Mouse (Mus musculus) brain, embryonic 14.5 days (tissue): ENCODE data around the gene Pawr.

ENCODE experiments used
- CTCF ChIP-seq: fragments of 200-500 bp; IDR thresholded peaks from 2 replicates; pipeline ENCODE4 v1.5.1; 2012; ENCODE audit warnings: inconsistent platforms, mild to moderate bottlenecking, moderate library complexity, borderline replicate concordance; ENCODE audit not compliant: insufficient read depth, insufficient read length; ENCODE audit errors: extremely low read depth
- POLR2A ChIP-seq: fragments of 200-500 bp; IDR thresholded peaks from 2 replicates; pipeline ENCODE4 v1.6.1; 2012; ENCODE audit warnings: mild to moderate bottlenecking, inconsistent platforms, borderline replicate concordance; ENCODE audit not compliant: poor library complexity, insufficient read depth, insufficient read length, severe bottlenecking; ENCODE audit errors: extremely low read depth

GRCm38 (mm10) chr10:108445606-108446005 is 113.7 kb downstream of the Pawr start:
- TF ChIP-seq CTCF (no peak), POLR2A (no peak)
